Mouse (Mus musculus): ENCODE data around the gene Banf1. TPM values are rescaled to one million over a fixed set of nuclear protein-coding genes. Genes with fewer than 3 reads are reported as not detected.

The Banf1 gene
- 120 and 143 TPM in 2 replicates for total RNA-seq (2014; rRNA removed; ENCODE audit: low replicate concordance)
- 340 and 356 TPM in 2 replicates for polyA plus RNA-seq (2015; fragmentation: Nextera tagmentation; extraction: Ambion mirVana)

GRCm38 (mm10) chr19:5367053-5367359, at the start of gene Banf1:
Banf1 (minus strand) TSS chr19:5367168.
- H3K4me1 ChIP-seq (ENCODE audit: control insufficient read depth, insufficient read depth) = peaks cover 15% of the 10 kb centered on the region
- peak within 1 kb of the TSS; percentile 97 for H3K27ac ChIP-seq (ENCODE audit: low read depth)
- ATAC-seq (ENCODE audit: insufficient read depth, low read depth) (no peak), DNase-seq (ENCODE audit: low spot score) (no peak)
- H3K9ac ChIP-seq (replicated peaks; ENCODE audit: low read depth, low read length) = peak within 1 kb of the TSS; percentile 77
- peaks cover 50% of the 10 kb centered on the region for H3K36me3 ChIP-seq (replicated peaks; ENCODE audit: control insufficient read depth, insufficient read depth, low read length)
- H3K27me3 ChIP-seq (ENCODE audit: control insufficient read depth, insufficient read depth, low read length) = no peaks in the 10 kb centered on the region
- peak within 1 kb of the TSS; percentile 97 for H3K4me2 ChIP-seq (ENCODE audit: low read depth, low read length)
- peak within 1 kb of the TSS; percentile 78 for H3K4me3 ChIP-seq (ENCODE audit: low read depth, low read length)
- TF ChIP-seq EP300 (IDR thresholded peaks at IDR 0.05; ENCODE audit: low read depth) (no peak), CTCF (IDR thresholded peaks at IDR 0.05; ENCODE audit: low read depth) (no peak)
- no peaks in the 10 kb centered on the region for H3K9me3 ChIP-seq (replicated peaks; ENCODE audit: control insufficient read depth, low read length)
- under 1% methylated on average over 33 of the region's 33 CpGs for WGBS

- 39% methylated on average over 2 of the region's 2 CpGs for WGBS
- no peaks in the 10 kb centered on the region for H3K27me3 ChIP-seq (ENCODE audit: control insufficient read depth, insufficient read depth, low read length)
- peak; percentile 81 for ATAC-seq (ENCODE audit: insufficient read depth, low read depth)
- no peak overlapping the region for H3K9ac ChIP-seq (replicated peaks; ENCODE audit: low read depth, low read length)
- peak; percentile 68 for DNase-seq (ENCODE audit: low spot score)
- peak; percentile 89 for TF ChIP-seq EP300 (IDR thresholded peaks at IDR 0.05; ENCODE audit: low read depth)
- no peak for TF ChIP-seq CTCF (IDR thresholded peaks at IDR 0.05; ENCODE audit: low read depth)
- peaks cover 16% of the 10 kb centered on the region; the same call in 1 of the 2 replicates for H3K36me3 ChIP-seq (replicated peaks; ENCODE audit: control insufficient read depth, insufficient read depth, low read length)
- H3K4me3 ChIP-seq (ENCODE audit: low read depth, low read length) = no peak overlapping the region
- peak overlapping the region; percentile 81 for H3K27ac ChIP-seq (ENCODE audit: low read depth)
- H3K9me3 ChIP-seq (replicated peaks; ENCODE audit: control insufficient read depth, low read length) = no peaks in the 10 kb centered on the region
- peak overlapping the region; percentile 9; the same call in 1 of the 2 replicates for H3K4me2 ChIP-seq (ENCODE audit: low read depth, low read length)
- H3K4me1 ChIP-seq (ENCODE audit: control insufficient read depth, insufficient read depth) = peaks cover 10% of the 10 kb centered on the region
Measured at GRCm38 (mm10) chr19:5414534-5414957, 47.6 kb upstream of the Banf1 start.

- no peak overlapping the region for H3K4me3 ChIP-seq (ENCODE audit: low read depth, low read length)
- WGBS = 80% methylated on average over 4 of the region's 4 CpGs
- H3K4me1 ChIP-seq (ENCODE audit: control insufficient read depth, insufficient read depth) = peaks cover 11% of the 10 kb centered on the region
- no peaks in the 10 kb centered on the region for H3K27me3 ChIP-seq (ENCODE audit: control insufficient read depth, insufficient read depth, low read length)
- no peak overlapping the region for H3K9ac ChIP-seq (replicated peaks; ENCODE audit: low read depth, low read length)
- H3K27ac ChIP-seq (ENCODE audit: low read depth) = peak overlapping the region; percentile 81
- DNase-seq (ENCODE audit: low spot score) (no peak), ATAC-seq (ENCODE audit: insufficient read depth, low read depth) (no peak)
- no peak for TF ChIP-seq CTCF (IDR thresholded peaks at IDR 0.05; ENCODE audit: low read depth)
- no peak for TF ChIP-seq EP300 (IDR thresholded peaks at IDR 0.05; ENCODE audit: low read depth)
- no peak overlapping the region for H3K4me2 ChIP-seq (ENCODE audit: low read depth, low read length)
- no peaks in the 10 kb centered on the region for H3K9me3 ChIP-seq (replicated peaks; ENCODE audit: control insufficient read depth, low read length)
- peaks cover 14% of the 10 kb centered on the region; the same call in 1 of the 2 replicates for H3K36me3 ChIP-seq (replicated peaks; ENCODE audit: control insufficient read depth, insufficient read depth, low read length)
Measured at GRCm38 (mm10) chr19:5413840-5414239, 46.9 kb upstream of the Banf1 start.

- H3K36me3 ChIP-seq (replicated peaks; ENCODE audit: control insufficient read depth, insufficient read depth, low read length) = no peaks in the 10 kb centered on the region
- 52% methylated on average over 5 of the region's 5 CpGs for WGBS
- no peak overlapping the region for H3K4me2 ChIP-seq (ENCODE audit: low read depth, low read length)
- H3K9ac ChIP-seq (replicated peaks; ENCODE audit: low read depth, low read length) = no peak overlapping the region
- peaks cover 26% of the 10 kb centered on the region for H3K4me1 ChIP-seq (ENCODE audit: control insufficient read depth, insufficient read depth)
- DNase-seq (ENCODE audit: low spot score) (no peak), ATAC-seq (ENCODE audit: insufficient read depth, low read depth) (no peak)
- no peak overlapping the region for H3K4me3 ChIP-seq (ENCODE audit: low read depth, low read length)
- no peak for TF ChIP-seq CTCF (IDR thresholded peaks at IDR 0.05; ENCODE audit: low read depth)
- no peak for TF ChIP-seq EP300 (IDR thresholded peaks at IDR 0.05; ENCODE audit: low read depth)
- no peaks in the 10 kb centered on the region for H3K9me3 ChIP-seq (replicated peaks; ENCODE audit: control insufficient read depth, low read length)
- H3K27ac ChIP-seq (ENCODE audit: low read depth) = no peak overlapping the region
- no peaks in the 10 kb centered on the region for H3K27me3 ChIP-seq (ENCODE audit: control insufficient read depth, insufficient read depth, low read length)
Measured at GRCm38 (mm10) chr19:5411961-5412360, 45.0 kb upstream of the Banf1 start.

- H3K27ac ChIP-seq (ENCODE audit: low read depth) = no peak overlapping the region
- H3K4me2 ChIP-seq (ENCODE audit: low read depth, low read length) = no peak overlapping the region
- H3K4me3 ChIP-seq (ENCODE audit: low read depth, low read length) = no peak overlapping the region
- ATAC-seq (ENCODE audit: insufficient read depth, low read depth) (no peak), DNase-seq (ENCODE audit: low spot score) (no peak)
- H3K4me1 ChIP-seq (ENCODE audit: control insufficient read depth, insufficient read depth) = peaks cover 26% of the 10 kb centered on the region
- H3K9ac ChIP-seq (replicated peaks; ENCODE audit: low read depth, low read length) = no peak overlapping the region
- TF ChIP-seq CTCF (IDR thresholded peaks at IDR 0.05; ENCODE audit: low read depth) (no peak), EP300 (IDR thresholded peaks at IDR 0.05; ENCODE audit: low read depth) (no peak)
- H3K27me3 ChIP-seq (ENCODE audit: control insufficient read depth, insufficient read depth, low read length) = no peaks in the 10 kb centered on the region
- 69% methylated on average over 5 of the region's 5 CpGs for WGBS
- no peaks in the 10 kb centered on the region for H3K36me3 ChIP-seq (replicated peaks; ENCODE audit: control insufficient read depth, insufficient read depth, low read length)
- no peaks in the 10 kb centered on the region for H3K9me3 ChIP-seq (replicated peaks; ENCODE audit: control insufficient read depth, low read length)
Measured at GRCm38 (mm10) chr19:5410641-5411040, 43.7 kb upstream of the Banf1 start.

GRCm38 (mm10) chr19:5409068-5409467, 42.1 kb upstream of the Banf1 start:
- Histone ChIP-seq H3K9ac (replicated peaks; ENCODE audit: low read depth, low read length) (no peak overlapping the region), H3K36me3 (replicated peaks; ENCODE audit: control insufficient read depth, insufficient read depth, low read length) (no peaks in the 10 kb centered on the region), H3K4me1 (ENCODE audit: control insufficient read depth, insufficient read depth) (peaks cover 20% of the 10 kb centered on the region; the same call in 1 of the 2 replicates), H3K27me3 (ENCODE audit: control insufficient read depth, insufficient read depth, low read length) (no peaks in the 10 kb centered on the region), H3K4me3 (ENCODE audit: low read depth, low read length) (no peak overlapping the region), H3K4me2 (ENCODE audit: low read depth, low read length) (no peak overlapping the region), H3K27ac (ENCODE audit: low read depth) (peak overlapping the region; percentile 100), H3K9me3 (replicated peaks; ENCODE audit: control insufficient read depth, low read length) (no peaks in the 10 kb centered on the region)
- no peak for TF ChIP-seq EP300 (IDR thresholded peaks at IDR 0.05; ENCODE audit: low read depth)
- no peak for TF ChIP-seq CTCF (IDR thresholded peaks at IDR 0.05; ENCODE audit: low read depth)
- no peak for DNase-seq (ENCODE audit: low spot score)
- ATAC-seq (ENCODE audit: insufficient read depth, low read depth) = no peak
- 64% methylated on average over 5 of the region's 5 CpGs for WGBS
